Mouse (Mus musculus): Measurements from ENCODE around the gene Gm6583. TPM values are rescaled to one million over a fixed set of nuclear protein-coding genes. Genes with fewer than 3 reads are reported as not detected.
A peak's percentile ranks its signal among the peaks of the same experiment; 100 is the strongest.

Gene Gm6583
- total RNA-seq, 2 experiments from 2014 or later = 0.15 TPM; not detected in 1

- no peak for DNase-seq (ENCODE audit: extremely low spot score in 1 of 2, low spot score in 2 of 2)
- intact Hi-C loops (cut with DNase I) = no loop called here
Observed at GRCm38 (mm10) chr5:112370236-112370813, 14.5 kb upstream of the Gm6583 start.

- DNase-seq (ENCODE audit: extremely low spot score in 1 of 2, low spot score in 2 of 2) = no peak
- intact Hi-C loops (cut with DNase I) = no loop called here
Observed at GRCm38 (mm10) chr5:112369326-112369725, 13.5 kb upstream of the Gm6583 start.

DNA sequence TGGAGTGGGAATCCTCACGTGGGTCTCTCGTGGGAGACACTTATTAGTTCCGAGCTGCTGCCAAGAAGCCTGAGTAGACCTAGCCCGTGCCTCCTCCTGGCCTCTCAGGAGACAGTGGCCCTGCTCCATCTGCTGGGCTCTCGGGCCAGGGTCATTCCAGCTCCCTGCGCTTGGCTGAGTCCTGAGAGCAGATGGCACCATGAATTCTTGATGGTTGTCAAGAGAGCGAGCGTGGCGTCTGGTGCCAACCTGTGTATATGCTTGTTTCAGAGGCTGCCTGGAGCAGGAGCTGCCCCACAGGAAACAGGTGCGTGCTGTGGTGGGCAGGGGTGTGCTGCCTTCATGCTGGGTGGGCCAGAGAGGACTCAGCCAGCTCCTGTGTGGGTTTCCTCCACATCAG, 12.8 kb upstream of the Gm6583 start:
- intact Hi-C loops (cut with DNase I) = no loop called here
- no peak for DNase-seq (ENCODE audit: extremely low spot score in 1 of 2, low spot score in 2 of 2)

DNA sequence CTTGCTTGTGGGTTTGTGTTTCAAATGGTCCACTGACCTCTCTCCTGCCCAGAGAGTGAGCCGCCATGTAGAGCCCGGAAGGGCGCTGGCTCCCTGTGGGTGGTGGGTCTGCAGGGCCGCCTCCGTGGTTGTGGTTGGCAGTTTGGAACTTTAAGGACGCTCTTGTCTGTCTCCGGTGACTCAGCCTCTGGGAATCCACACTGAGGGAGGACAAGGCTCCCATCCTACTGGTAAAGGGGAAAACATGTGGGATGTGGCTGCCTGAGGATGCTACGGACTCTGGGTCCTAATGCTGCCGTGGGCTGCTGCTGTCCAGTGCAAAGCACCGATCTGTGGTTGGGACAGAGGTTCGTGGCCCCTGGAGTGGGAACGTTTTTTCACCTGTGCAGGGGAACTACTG, 12.1 kb upstream of the Gm6583 start:
- DNase-seq (ENCODE audit: extremely low spot score in 1 of 2, low spot score in 2 of 2) = no peak
- intact Hi-C loops (cut with DNase I) = no loop called here

GRCm38 (mm10) chr5:112367338-112367737, 11.5 kb upstream of the Gm6583 start:
- DNase-seq (ENCODE audit: extremely low spot score in 1 of 2, low spot score in 2 of 2) = no peak
- intact Hi-C loops (cut with DNase I) = no loop called here

- DNase-seq (ENCODE audit: extremely low spot score in 1 of 2, low spot score in 2 of 2) = no peak
- intact Hi-C loops (cut with DNase I) = no loop called here
Observed at GRCm38 (mm10) chr5:112366879-112367278, 11.0 kb upstream of the Gm6583 start.

- no peak for DNase-seq (ENCODE audit: extremely low spot score in 1 of 2, low spot score in 2 of 2)
- intact Hi-C loops (cut with DNase I) = no loop called here
Observed at GRCm38 (mm10) chr5:112364184-112364797, 8.5 kb upstream of the Gm6583 start.

- intact Hi-C loops (cut with DNase I) = no loop called here
- DNase-seq (ENCODE audit: extremely low spot score in 1 of 2, low spot score in 2 of 2) = no peak
Observed at GRCm38 (mm10) chr5:112360077-112360476, 4.2 kb upstream of the Gm6583 start.

GRCm38 (mm10) chr5:112359520-112359919, 3.7 kb upstream of the Gm6583 start:
- DNase-seq (ENCODE audit: extremely low spot score in 1 of 2, low spot score in 2 of 2) = no peak
- intact Hi-C loops (cut with DNase I) = no loop called here

GRCm38 (mm10) chr5:112356322-112356721, 489 bp upstream of the Gm6583 start:
- no peak for DNase-seq (ENCODE audit: extremely low spot score in 1 of 2, low spot score in 2 of 2)
- intact Hi-C loops (cut with DNase I) = no loop called here

DNA sequence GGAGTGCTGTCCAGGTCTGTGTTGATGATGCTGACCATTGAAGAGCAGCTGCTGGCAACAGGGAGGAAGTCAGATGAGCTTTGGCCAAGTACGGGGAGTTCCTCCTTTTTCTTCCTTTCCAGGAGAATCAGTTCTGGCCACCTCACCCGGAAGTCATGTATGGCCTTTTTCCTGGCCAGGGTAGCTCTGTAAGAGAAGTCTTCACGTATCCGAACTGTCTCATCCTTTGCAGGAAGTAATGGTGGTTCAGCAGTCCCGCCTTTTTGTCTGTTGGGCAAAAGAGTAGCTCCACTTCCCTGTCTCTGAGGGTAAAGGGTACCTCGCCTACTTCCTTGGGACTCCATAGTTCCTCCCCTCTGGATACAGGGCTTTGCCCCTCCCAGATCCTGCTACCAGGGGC, 340 bp downstream of the Gm6583 start:
- intact Hi-C loops (cut with DNase I) = no loop called here
- DNase-seq (ENCODE audit: extremely low spot score in 1 of 2, low spot score in 2 of 2) = no peak

DNA sequence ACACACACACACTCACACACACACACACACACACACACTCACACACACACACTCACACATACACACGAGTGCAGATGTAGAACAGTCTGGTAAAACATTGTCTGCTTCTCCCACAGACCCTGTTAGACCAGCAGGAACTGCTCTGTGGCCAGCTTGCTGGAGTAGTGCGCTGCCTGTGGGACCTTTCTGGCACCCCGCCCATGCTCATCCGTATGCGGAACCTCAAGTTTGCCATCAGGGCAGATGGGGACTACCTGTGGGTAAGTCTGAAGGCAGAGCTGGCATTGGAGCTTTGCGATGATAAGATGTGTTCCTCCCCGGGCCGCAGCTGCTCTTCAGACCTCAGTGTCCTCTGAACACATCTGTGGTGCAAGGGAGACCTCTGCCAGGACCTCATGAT, 6.7 kb downstream of the Gm6583 start:
- intact Hi-C loops (cut with DNase I) = no loop called here
- no peak for DNase-seq (ENCODE audit: extremely low spot score in 1 of 2, low spot score in 2 of 2)

GRCm38 (mm10) chr5:112346211-112346965, 9.4 kb downstream of the Gm6583 start:
- intact Hi-C loops (cut with DNase I) = no loop called here
- no peak for DNase-seq (ENCODE audit: extremely low spot score in 1 of 2, low spot score in 2 of 2)

- intact Hi-C loops (cut with DNase I) = loop anchor here (5.0 kb wide), 1 partner anchor 83 kb away; no protein-coding TSS in a partner anchor
- peak in 1 of 2 experiments; percentile 40 for DNase-seq (ENCODE audit: extremely low spot score in 1 of 2, low spot score in 2 of 2)
Observed at GRCm38 (mm10) chr5:112344092-112344960, 11.5 kb downstream of the Gm6583 start.

DNA sequence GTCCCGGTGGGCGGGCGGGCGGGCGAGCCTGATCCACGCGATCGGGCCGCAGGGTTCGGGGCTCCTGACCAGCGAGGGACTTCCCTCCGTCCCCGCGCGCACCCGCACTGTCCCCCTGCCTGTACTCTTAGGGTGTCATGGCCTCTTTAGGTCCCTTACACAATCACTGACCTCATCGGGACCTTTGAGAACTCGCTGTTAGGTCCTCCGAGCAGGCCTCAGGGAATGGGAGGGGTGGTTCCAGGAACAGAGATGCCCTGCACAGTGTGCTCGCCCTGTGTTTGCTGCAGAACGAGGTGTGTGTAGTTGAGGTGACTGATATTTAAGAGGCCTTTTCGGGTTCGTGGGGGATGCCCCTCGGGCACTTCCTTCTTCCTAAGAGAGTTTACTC, 12.6 kb downstream of the Gm6583 start:
- intact Hi-C loops (cut with DNase I) = loop anchor here (1.0 to 5.0 kb wide), 2 partner anchors 17 to 84 kb away; partner anchors contain the start of gene Tfip11
- no peak for DNase-seq (ENCODE audit: extremely low spot score in 1 of 2, low spot score in 2 of 2)

DNA sequence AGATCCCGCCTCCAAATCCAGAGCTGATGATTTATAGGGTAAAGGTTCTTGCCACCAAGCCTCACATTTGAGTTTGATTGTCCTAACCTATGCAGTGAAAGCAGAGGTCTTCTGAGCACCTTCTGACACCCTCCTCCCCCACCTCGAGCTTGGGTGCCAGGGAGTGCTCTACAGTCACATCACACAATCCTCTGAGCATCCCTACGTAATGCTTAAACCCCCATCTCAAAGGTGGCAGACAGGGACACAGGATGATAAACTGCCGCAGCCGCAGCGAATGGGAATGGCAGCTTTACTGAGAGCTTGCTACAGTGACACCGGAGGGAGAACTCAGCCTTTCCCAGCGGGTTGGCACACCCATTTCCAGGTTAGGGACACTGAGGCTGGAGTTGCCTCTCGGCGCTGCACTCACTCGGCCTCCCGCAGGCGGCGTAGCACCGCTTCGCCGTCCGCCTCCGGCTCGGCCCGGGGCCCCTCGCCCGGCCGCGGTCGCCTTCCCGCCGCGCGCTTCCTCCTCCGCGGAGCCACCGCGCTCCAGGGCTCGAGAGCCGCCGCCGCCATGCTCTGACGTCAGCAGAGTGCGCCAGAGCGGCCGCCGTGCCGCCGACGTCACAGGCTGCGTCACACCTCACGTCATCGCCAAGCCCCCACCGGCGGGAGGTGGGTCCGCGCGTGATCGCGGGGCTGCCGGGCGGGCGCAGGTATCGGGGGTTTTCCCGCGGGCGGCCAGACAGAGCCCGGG, 13.2 kb downstream of the Gm6583 start, which contains the start of the genes Srrd and Hps4:
TSS of gene Srrd (minus strand) at position 578 of the 742 bp plus-strand sequence.
TSS of gene Hps4 (plus strand) at position 621 of the 742 bp plus-strand sequence.
- intact Hi-C loops (cut with DNase I) = loop anchor here (1.0 to 5.0 kb wide), 2 partner anchors 16 to 85 kb away; partner anchors contain the start of gene Tfip11
- DNase-seq (ENCODE audit: extremely low spot score in 1 of 2, low spot score in 2 of 2) = peak; percentile 85 to 93

- no peak for DNase-seq (ENCODE audit: extremely low spot score in 1 of 2, low spot score in 2 of 2)
- intact Hi-C loops (cut with DNase I) = no loop called here
Observed at GRCm38 (mm10) chr5:112339215-112339614, 16.6 kb downstream of the Gm6583 start.

- intact Hi-C loops (cut with DNase I) = no loop called here
Observed at GRCm38 (mm10) chr5:112337004-112337403, 18.8 kb downstream of the Gm6583 start.

More at GRCm38 (mm10) chr5:112337004-112337403, 18.8 kb downstream of the Gm6583 start:
- no peak for DNase-seq (ENCODE audit: extremely low spot score in 1 of 2, low spot score in 2 of 2)

Measured in left cerebral cortex, postnatal 10 days (tissue).